Mouse (Mus musculus) heart, postnatal 10 days (tissue): ENCODE results near the gene Tnf. TPM values are rescaled to one million over a fixed set of nuclear protein-coding genes. Genes with fewer than 3 reads are reported as not detected.
A peak's percentile ranks its signal among the peaks of the same experiment; 100 is the strongest.
"Not testable (repeated sequence)": the region's sequence is repeated elsewhere in the genome, so short reads cannot be mapped to it uniquely, and the experiment has no call there.

Experiments used
- DNase-seq, 2 experiments: peaks; one replicate each; pipeline ENCODE4 v3.0.0; 2021
- intact Hi-C: fragments of 180-260 bp; cut with DNase I; formaldehyde crosslinking; loops from one replicate; pipeline ENCODE4 v1.15.1; 2025
- total RNA-seq, 2 experiments: library from RNA; stranded (reverse); gene quantifications; 2 replicates each; pipeline ENCODE4 v1.2.3; 2021

Tnf gene
- total RNA-seq, 2 experiments from 2014 or later: 0.72 to 0.87 TPM

DNA sequence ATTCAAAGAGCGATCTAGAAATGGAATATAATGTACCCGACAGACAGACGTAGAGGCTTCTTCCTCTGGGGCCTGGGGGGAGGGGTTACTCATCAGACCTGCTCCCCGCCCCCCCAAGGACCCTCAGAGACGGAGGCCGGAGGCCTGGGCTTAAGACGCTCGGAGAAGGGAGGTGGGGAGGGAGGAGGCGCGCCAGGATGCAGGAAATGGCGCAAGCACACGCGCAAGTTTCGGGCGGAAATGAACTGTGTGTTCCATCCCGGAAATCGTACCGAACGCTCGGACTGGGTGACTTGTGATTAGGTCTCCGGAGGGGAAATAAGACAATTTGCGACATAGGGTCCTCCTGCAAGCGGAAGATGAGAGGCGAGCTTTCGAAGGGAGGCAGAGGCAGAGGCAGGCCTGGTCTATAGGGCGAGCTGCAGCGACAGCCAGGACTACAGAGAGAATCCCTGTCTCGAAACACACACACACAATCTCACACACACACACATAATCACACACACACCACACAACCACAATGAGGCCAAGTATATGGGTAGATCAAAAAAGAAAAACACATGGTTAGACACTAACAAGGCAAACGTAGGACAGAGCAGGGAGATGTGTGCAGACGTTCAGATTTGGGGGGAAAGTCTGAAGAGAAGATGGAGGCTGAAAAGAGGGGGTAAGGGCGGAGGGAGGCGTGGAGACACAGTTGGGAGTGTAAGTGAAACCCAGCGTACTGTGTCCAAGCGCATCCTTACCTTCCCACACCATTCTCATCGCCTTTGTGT lies 34.0 kb upstream of the Tnf start, which contains the start of gene Nfkbil1:
TSS of gene Nfkbil1 (minus strand) at position 179 of the 776 bp plus-strand sequence.
- intact Hi-C loops: loop anchor here (1.0 to 10.0 kb wide), 4 partner anchors 58 to 391 kb away; partner anchors contain the start of genes Csnk2b, Gpank1 and Vars
- DNase-seq: peak; percentile 93 to 94

DNA sequence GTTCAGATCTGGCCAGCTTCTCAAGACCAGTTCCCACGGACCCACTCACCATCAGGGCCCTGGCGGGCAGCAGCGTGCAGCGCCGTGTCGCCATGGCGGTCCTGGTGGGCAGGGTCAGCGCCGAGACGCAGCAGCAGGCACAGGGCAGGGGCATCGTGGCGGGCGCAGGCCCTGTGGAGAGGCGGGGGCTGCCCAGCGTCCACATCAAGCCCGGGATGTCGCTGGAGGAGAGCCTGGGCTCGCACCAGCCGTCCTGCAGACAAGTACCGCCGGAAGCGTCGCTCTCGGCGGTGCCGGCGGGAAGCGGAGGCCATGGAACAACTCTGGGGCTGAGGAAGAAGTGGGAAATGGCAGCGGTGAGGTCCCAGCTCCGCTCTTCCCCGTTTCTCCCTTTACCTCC lies 33.1 kb upstream of the Tnf start:
- DNase-seq: peak in 1 of 2 experiments; percentile 67
- intact Hi-C loops: loop anchor here (5.0 to 10.0 kb wide), 3 partner anchors 113 to 390 kb away; partner anchors contain the start of genes Csnk2b, Gpank1 and Vars

DNA sequence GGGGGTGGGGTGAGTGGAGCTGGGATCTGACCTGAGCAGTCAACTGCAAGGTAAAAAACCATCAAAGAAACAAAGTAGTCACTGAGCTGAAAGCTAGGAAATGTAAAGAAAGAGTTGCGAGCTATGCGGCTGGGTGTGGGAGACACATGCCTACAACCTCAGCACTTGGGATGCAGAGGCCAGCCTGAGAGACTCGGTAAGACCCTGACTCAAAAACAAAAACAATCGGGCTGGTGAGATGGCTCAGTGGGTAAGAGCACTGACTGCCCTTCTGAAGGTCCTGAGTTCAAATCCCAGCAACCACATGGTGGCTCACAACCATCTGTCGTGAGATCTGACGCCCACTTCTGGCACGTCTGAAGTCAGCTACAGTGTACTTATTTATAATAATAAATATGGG lies 32.3 kb upstream of the Tnf start:
- intact Hi-C loops: loop anchor here (10.0 kb wide), 2 partner anchors 229 to 389 kb away; partner anchors contain the start of gene Vars
- DNase-seq: not testable (repeated sequence)

DNA sequence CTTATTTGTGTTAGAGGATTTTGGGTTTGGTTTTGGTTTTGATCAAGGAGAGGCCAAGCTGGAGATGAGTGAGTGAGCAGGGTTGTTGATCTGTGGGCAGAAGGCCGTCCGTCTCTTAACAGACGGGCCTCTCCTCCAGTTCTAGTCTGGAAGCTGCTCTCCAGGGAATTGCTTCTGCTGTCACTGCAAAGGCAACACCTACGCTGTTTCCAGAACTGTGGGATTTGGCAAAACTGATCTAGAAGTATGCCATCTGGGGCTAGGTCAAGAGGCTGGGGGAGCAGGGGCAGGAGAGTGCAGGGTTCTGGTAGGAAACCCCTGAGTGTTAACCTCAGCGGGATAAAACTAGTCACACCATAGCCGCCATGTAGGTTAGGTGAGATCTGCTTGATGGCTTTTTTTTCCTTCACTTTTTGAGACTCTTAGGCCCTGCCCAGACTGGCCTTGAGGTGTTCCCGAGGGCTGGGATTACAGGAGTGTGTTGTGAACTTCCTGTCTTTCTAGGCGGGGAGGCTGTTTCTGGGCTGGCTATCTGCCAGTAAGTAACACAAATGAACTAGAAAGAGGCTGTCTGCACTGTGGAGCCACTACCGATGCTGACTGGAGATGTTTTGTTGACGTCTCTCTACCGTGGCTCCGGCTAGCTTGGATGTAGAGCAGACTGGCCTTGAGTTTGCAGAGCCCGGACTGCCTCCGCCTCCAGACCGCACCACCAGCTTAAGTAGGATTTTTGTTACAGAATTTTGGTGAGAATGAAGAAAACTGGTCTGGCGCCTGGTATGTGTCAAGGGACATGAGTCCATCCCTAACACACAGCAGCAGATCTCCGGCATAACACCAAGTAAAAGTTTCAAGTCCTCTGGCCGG lies 31.5 kb upstream of the Tnf start, which contains the start of gene Atp6v1g2:
TSS of gene Atp6v1g2 (plus strand) at position 547 of the 867 bp plus-strand sequence.
- intact Hi-C loops: loop anchor here (2.0 to 10.0 kb wide), 3 partner anchors 67 to 389 kb away; partner anchors contain the start of gene Vars
- no peak for DNase-seq

DNA sequence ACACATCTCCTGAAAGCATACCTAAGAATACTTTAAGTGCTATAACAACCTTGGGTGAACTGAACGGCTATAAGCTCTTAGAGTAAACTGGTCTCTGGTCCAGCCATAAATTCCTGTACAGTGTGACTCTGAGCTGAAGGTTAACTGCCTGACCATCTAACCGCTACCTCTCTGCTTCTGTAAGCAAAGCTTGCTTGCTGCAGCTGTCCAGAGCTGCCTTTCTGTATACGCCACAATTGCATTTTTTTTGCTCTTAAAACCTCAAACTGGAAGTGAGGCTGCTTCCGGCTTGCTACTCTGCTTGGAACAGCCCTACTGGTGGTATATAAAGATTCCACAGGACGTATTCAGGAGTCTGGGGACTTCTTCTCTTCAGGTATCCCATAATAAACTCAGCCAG lies 30.9 kb upstream of the Tnf start:
- no peak for DNase-seq
- intact Hi-C loops: loop anchor here (1.0 to 10.0 kb wide), 4 partner anchors 54 to 388 kb away; partner anchors contain the start of gene Vars

DNA sequence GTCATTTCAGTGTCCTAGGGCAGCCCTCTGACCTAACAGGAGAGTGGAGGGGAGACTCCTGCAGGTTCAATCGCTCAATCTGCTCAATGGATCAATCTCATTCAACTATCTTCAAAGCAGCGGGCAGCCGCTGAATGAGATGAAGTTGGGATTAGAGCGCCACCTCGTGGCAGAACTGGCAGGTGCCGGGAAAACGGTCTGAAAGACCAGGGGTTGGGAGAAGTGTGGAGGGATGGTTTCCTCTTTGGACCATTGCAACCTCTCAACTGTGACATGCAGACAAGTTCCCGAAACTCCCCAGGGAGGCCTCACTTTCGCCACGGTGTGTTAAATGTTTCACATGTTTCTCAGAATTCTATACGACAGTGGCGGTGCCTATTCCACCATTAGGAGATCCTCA lies 30.2 kb upstream of the Tnf start:
- peak; percentile 88 to 93 for DNase-seq
- intact Hi-C loops: loop anchor here (1.0 to 10.0 kb wide), 4 partner anchors 54 to 387 kb away; partner anchors contain the start of gene Vars

DNA sequence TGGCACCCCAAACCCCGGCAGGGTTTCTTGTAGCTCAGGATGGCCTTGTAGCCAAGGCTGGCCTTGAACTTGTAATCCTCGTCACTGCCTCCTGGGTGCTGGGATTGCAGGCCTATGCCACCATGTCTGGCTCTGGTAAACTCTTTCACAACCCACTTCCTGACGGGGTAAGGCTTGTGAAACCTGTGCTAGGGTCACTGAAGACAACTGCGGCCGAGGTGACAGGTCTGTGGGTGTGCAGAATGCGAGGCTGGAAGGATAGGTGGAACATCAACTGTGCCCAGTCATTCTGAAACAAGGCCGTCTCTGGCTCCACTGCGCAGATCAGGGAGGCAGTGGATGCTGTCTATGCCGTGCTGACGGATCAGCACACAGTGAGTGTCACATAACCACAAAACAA lies 29.2 kb upstream of the Tnf start:
- DNase-seq: no peak
- intact Hi-C loops: loop anchor here (10.0 kb wide), 2 partner anchors 226 to 386 kb away; partner anchors contain the start of gene Vars

DNA sequence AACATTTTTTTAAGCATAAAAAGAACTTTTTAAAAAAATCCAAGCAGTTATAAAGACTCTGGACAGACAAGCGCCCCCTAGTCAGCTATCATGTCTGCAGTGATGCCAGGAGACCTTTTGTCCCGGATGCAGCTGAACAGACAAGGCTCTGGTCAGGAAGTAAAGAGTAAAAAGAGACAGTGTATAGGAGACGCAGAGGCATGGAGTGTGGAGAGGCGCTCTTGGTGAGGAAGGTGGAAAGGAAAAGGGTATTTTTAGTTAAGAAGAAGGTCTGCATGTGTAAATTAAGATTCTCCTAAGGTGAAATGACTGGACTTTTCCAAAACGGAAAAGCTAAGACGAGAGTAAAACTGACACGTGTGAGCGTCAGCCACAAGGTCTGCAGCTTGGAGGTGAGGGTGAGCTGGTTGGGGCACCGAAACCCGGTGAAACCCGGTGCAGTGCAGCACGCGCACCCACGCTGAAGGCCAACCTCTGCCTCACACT lies 24.8 kb upstream of the Tnf start:
- no peak for DNase-seq
- intact Hi-C loops: loop anchor here (2.0 kb wide), 1 partner anchor 32 kb away; the partner anchor contains the start of gene Ltb

DNA sequence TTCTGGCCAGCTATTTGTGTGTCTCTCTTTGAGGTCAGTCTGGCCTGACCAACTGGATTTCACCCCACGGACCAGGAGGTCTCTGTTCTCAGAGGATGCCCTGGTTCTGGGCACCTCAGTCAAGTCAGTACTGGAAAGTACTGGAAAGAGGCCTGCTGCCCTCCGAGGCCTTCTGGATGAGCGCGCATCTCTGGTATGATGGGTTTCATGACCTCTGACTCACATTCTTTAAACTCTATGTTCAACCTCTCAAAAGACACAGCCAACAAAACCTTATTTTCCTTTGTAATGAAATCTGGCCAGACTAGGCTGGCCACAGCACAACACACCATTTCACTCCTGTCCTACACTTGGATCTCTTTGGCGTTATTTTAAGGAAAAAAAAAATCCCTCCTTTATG lies 23.6 kb upstream of the Tnf start:
- no peak for DNase-seq
- intact Hi-C loops: no loop called here

DNA sequence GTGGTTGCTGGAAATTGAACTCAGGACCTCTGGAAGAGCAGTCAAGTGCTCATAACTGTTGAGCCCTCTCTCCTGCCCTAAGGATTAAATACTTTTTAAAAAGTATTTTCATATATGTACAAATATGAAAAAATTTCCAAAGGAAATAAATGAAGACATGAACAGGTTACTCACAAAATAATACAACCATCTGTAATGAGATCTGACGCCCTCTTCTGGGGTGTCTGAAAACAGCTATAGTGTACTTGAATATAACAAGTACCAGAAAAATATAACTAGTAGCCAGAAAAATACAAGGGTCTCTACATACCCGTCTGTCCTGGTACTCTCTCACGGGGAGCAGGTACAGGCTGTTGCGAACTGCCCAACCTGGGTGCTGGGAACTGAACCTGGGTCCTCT lies 22.8 kb upstream of the Tnf start:
- DNase-seq: no peak
- intact Hi-C loops: no loop called here

DNA sequence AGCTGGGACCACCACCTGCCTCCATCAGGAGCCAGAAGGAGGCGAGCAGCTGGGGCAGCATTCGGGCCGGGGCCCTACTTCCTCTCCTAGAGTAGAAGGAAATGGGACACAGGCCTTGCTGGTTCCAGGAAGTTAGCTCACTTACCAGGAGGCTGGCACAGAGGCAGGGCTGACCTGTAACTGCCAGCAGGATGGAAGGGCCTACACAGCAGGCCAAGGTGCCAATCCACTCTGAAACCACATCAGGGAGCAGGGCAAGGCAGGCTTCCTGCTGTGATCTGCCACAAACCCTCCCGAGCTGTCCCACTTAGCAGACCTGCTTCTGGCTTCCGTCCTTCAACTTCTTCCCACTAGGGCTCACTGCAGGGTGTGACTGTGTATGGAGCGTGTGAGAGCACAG lies 20.5 kb upstream of the Tnf start:
- peak in 1 of 2 experiments; percentile 32 for DNase-seq
- intact Hi-C loops: no loop called here

DNA sequence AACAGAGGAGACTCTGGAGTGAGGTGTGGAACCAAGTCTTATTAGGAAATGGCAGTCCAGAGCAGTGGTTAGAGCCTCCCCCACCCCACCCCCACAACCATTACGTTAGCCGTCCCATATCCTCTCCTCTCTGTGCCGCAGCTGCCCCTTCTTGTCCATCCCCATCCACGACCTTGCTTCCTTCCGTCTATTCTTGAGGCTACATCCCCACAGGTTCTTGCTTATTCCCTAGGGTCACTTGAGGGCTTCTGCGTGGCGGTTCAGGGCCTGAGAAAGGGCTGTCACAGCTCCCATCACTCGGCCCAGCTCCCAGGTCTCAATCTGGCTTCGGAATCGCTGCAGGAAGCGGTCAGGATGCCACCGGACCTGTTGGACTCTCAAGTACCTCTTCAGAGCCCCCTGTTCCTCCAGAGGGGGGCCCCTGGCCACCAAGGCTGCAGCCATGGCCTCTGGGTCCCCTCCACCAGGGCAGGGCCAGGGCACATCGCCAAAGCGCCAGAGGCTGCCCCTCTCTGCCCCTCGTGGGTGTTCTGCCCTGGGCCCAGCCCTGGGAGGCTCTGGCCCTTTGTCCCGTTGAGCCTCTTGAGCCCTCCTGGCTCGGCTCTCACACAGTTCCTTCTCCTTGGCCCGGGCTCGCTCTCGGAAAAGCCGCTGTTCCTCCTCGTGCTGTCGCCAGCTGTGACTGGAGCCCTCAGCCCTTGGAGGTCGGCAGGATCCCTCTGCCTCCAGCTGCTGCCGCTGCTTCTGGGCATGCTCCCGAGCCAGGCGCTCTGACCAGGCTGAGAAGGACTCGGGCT lies 18.5 kb upstream of the Tnf start, which contains the start of gene Gm16181:
TSS of gene Gm16181 (plus strand) at position 679 of the 797 bp plus-strand sequence.
- intact Hi-C loops: no loop called here
- peak; percentile 75 to 77 for DNase-seq

DNA sequence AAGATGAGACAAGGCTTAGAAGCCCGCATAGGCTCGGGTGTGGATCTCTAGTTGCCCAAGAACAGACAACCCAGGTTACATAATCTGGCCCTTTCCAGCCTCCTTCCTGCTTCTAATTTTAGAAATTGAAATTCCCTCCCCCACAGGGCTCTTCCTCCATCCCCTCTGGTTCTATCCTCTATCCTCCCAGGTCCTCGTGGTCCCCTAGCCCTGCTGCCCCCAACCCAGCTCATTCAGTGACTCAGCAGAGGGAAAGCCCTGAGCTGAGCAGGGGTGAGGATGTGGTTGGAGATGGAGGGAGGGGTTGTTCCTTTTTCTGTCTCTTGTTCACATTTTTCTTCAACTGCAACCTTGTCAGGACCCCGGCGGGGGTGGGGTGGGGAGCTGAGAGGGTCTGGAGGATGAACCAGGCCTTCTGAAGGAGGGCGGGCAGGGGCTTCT lies 17.8 kb upstream of the Tnf start:
- intact Hi-C loops: loop anchor here (2.0 kb wide), 1 partner anchor 19 kb away; no protein-coding TSS in a partner anchor
- no peak for DNase-seq

DNA sequence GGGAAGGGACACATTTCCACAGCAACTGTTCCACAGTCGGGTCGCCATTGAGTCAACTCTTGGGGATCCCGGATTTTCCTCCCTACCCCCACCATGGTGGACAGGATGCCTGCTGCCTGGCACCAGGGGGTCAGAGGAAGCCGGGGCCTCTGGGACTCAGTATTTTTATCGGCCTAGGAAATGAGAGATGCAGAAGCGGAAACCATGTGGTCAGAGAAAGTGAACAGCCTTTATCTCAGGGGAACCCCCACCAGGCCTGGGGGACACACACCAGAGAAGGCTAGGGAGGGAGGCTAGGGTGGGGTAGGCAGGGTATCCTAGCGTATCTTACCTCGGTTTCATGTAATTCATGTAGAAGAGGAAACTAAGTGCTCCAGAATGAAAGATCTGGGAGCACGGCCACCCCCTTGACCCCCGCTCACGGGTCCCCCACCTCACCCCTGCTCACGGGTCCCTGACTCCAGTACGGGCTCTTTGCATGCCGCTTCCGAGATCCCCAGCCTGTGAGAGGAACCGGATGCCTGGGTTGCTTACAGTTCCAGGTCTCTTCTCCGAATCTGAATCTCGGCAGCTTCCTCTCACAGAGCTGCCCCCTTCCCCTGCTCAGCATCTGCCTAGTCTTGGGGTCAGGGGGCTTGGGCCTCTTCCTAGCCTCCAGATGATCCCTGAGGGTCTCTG lies 16.8 kb upstream of the Tnf start:
- peak in 1 of 2 experiments; percentile 71 for DNase-seq
- intact Hi-C loops: loop anchor here (2.0 kb wide), 1 partner anchor 18 kb away; no protein-coding TSS in a partner anchor

DNA sequence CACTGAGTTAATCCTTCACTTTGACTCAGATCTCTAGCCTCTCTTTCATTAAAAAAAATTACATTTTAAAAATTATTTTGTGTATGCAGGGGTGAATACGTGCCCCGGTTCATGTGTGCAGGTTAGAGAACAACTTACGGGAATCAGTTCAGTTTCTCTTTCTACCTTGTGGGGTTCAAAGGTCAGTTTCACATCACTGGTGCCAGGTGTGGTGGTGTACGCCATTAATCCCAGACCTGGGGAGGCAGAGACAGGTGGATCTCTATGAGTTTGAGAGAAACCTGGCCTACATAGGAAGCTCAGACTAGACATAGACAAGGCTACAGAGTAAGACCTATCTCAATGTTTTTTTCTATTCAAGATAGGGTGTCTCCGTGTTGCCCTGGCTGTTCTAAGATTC lies 11.3 kb upstream of the Tnf start:
- intact Hi-C loops: no loop called here

DNA sequence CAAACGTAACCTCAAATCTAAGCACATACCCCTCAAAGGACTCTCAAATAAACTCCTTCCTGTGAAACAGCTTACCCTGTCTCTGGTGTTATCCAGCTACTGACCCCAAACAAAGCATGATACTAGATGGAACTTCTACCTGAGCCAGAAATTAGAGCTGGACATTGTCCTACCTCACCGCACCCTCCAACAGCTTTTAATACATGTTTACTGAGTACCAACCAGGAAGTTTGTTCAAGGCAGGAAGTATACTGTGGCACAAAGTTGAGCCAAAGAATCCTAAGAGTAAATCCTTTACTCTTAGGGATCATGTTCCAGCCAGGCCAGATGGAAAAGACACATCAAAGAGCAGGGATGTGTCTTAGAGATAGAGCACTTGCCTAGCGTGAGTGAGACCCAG lies 8.8 kb upstream of the Tnf start:
- intact Hi-C loops: no loop called here

More for the DNA sequence above, 11.3 kb upstream of the Tnf start:
- no peak for DNase-seq

DNA sequence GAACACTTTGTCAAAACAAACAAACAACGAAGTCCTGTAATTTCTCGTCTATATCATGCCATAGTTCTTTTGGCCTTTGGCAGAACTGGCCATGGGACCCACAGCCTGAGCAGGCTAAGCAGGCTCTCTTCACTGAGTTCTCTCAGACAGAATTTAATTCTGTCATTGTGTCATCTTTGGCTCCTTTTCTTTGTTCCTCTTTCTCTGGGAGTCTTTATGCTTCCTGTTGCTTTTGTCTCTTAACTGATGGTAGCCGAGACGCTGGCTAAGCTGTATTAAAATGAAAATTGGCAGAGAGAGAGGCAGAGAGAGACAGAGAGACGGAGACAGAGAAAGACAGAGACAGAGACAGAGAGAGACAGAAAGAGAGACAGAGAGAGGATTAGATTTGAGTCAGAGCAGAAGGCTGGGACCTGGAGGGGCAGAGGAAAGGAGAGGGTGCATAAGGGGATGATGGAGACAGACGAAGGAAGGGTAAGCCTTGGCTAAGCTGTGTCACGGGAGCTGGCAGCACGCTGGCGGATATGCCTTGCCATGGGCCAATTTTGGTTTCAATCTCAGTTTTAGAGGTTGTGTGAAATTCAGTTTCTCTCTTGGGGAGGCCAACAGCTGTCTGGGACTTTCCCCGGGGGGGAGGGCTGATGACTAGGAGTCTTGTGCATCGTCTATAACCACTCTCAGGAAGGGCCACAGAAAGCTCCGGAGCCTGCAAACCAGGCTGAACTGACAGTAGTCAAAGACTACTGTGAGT lies 8.2 kb upstream of the Tnf start:
- intact Hi-C loops: no loop called here
- peak; percentile 21 to 44 for DNase-seq

More for the DNA sequence above, 8.8 kb upstream of the Tnf start:
- DNase-seq: no peak

DNA sequence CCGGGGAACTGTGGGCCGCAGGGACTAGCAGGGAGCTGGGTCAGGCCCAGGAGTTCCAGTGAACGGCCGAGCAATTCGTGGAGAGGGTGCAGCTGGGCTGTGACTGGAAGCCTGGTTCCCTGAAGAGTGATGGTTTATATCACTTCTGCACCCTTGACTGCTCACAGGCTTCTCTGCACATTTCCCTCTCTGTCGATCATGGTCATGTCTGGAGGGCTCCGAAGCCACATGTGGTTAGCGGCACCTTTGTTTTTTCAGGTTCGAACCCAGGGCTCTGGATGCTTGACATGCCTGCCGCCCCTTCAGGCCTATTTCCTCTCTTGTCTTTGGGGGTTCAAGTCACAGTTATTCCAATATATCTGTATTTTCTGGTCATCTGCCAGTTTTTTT lies 3.6 kb upstream of the Tnf start:
- DNase-seq: no peak

More for the DNA sequence above, 3.6 kb upstream of the Tnf start:
- intact Hi-C loops: no loop called here
